In genomic region chrX:153139734-153140515, GRCm38 (mm10) we compare ENCODE assay signal across 7 mouse cellular contexts. TPM values are rescaled to one million over a fixed set of nuclear protein-coding genes. Genes with fewer than 3 reads are reported as not detected.
DNase-seq lines count a peak whose midpoint lies in the region; ATAC-seq and TF ChIP-seq lines count a peak whose summit lies in the region.

TSS of gene Rragb (plus strand) at chrX:153139981.

- DNase-seq in adrenal gland, postnatal 4 days (ENCODE audit: low spot score in 2 of 2) = peak; percentile 4 to 23
- peak; percentile 49 to 77 for DNase-seq in heart, adult 2 months
- peak; percentile 77 to 78 for DNase-seq in kidney, adult 8-10 months
- DNase-seq in midbrain, embryonic 14.5 days = peak; percentile 88
- DNase-seq in spleen, adult 12 weeks (ENCODE audit: low spot score) = peak; percentile 49

- no peaks in the 10 kb centered on the region for H3K4me1 ChIP-seq in embryonic facial prominence, embryonic 13.5 days
- H3K4me1 ChIP-seq in heart, adult 2 months (ENCODE audit: control insufficient read depth, insufficient read depth, low read length) = no peaks in the 10 kb centered on the region
- no peaks in the 10 kb centered on the region for H3K4me1 ChIP-seq in limb, embryonic 12.5 days (replicated peaks)
- no peaks in the 10 kb centered on the region for H3K4me1 ChIP-seq in midbrain, embryonic 14.5 days (ENCODE audit: control insufficient read depth, insufficient read depth, low read length)

- TF ChIP-seq POLR2A in heart, adult 2 months (IDR thresholded peaks at IDR 0.05; ENCODE audit: insufficient read depth, low read depth, low read length) = no peak

- H3K9ac ChIP-seq in embryonic facial prominence, embryonic 13.5 days = peak within 1 kb of the TSS; percentile 62
- peak within 1 kb of the TSS; percentile 32; the same call in 1 of the 2 replicates for H3K9ac ChIP-seq in heart, adult 2 months (ENCODE audit: low read depth, low read length)
- H3K9ac ChIP-seq in limb, embryonic 12.5 days (replicated peaks) = peak within 1 kb of the TSS; percentile 59
- H3K9ac ChIP-seq in midbrain, embryonic 14.5 days (replicated peaks; ENCODE audit: low read length) = peak within 1 kb of the TSS; percentile 45

- peak; percentile 91 for ATAC-seq in embryonic facial prominence, embryonic 13.5 days (ENCODE audit: insufficient number of reproducible peaks, insufficient read depth, low FRiP score, low TSS enrichment, low read depth)
- peak; percentile 98 for ATAC-seq in limb, embryonic 12.5 days (ENCODE audit: insufficient number of reproducible peaks, insufficient read depth, low FRiP score, low TSS enrichment, low read depth)
- ATAC-seq in midbrain, embryonic 14.5 days (ENCODE audit: low FRiP score, low TSS enrichment) = peak; percentile 98

- 23% methylated on average over 47 of the region's 47 CpGs for WGBS in embryonic facial prominence, embryonic 13.5 days
- 19% methylated on average over 47 of the region's 47 CpGs for WGBS in heart, adult 2 months
- WGBS in limb, embryonic 12.5 days = 17% methylated on average over 46 of the region's 47 CpGs
- 18% methylated on average over 47 of the region's 47 CpGs for WGBS in midbrain, embryonic 14.5 days

- TF ChIP-seq EP300 in heart, adult 2 months (IDR thresholded peaks at IDR 0.05; ENCODE audit: insufficient read depth, low read depth, low read length) = no peak

- H3K27ac ChIP-seq in embryonic facial prominence, embryonic 13.5 days = no peak within 1 kb of the TSS
- no peak within 1 kb of the TSS for H3K27ac ChIP-seq in heart, adult 2 months
- H3K27ac ChIP-seq in limb, embryonic 12.5 days = 0 out of 2 replicates have a peak within 1 kb of the TSS, but pooled peaks have one; percentile 23
- peak within 1 kb of the TSS; percentile 57; the same call in 1 of the 2 replicates for H3K27ac ChIP-seq in midbrain, embryonic 14.5 days (replicated peaks; ENCODE audit: low read depth, low read length)

- intact Hi-C loops in heart, adult 2 months (cut with DNase I) = no loop called here

- no peaks in the 10 kb centered on the region for H3K9me3 ChIP-seq in embryonic facial prominence, embryonic 13.5 days
- no peaks in the 10 kb centered on the region for H3K9me3 ChIP-seq in limb, embryonic 12.5 days
- H3K9me3 ChIP-seq in midbrain, embryonic 14.5 days (ENCODE audit: control insufficient read depth, low read length) = no peaks in the 10 kb centered on the region

- peaks cover 38% of the 10 kb centered on the region for H3K27me3 ChIP-seq in embryonic facial prominence, embryonic 13.5 days
- H3K27me3 ChIP-seq in heart, adult 2 months (ENCODE audit: control insufficient read depth, insufficient read depth, low read length) = no peaks in the 10 kb centered on the region
- peaks cover 18% of the 10 kb centered on the region for H3K27me3 ChIP-seq in limb, embryonic 12.5 days
- no peaks in the 10 kb centered on the region for H3K27me3 ChIP-seq in midbrain, embryonic 14.5 days (ENCODE audit: control insufficient read depth, insufficient read depth, low read length)

- TF ChIP-seq CTCF in heart, adult 2 months (IDR thresholded peaks at IDR 0.05) = peak; percentile 46

- peak within 1 kb of the TSS; percentile 63 for H3K4me2 ChIP-seq in embryonic facial prominence, embryonic 13.5 days
- peak within 1 kb of the TSS; percentile 55 for H3K4me2 ChIP-seq in limb, embryonic 12.5 days
- H3K4me2 ChIP-seq in midbrain, embryonic 14.5 days (ENCODE audit: low read length) = peak within 1 kb of the TSS; percentile 58

- no peaks in the 10 kb centered on the region for H3K79me2 ChIP-seq in heart, adult 2 months (replicated peaks; ENCODE audit: control insufficient read depth, insufficient read depth, low read length)

- H3K36me3 ChIP-seq in embryonic facial prominence, embryonic 13.5 days = no peaks in the 10 kb centered on the region
- H3K36me3 ChIP-seq in heart, adult 2 months (ENCODE audit: control insufficient read depth, insufficient read depth, low read length) = no peaks in the 10 kb centered on the region
- no peaks in the 10 kb centered on the region for H3K36me3 ChIP-seq in limb, embryonic 12.5 days
- H3K36me3 ChIP-seq in midbrain, embryonic 14.5 days (ENCODE audit: control insufficient read depth, insufficient read depth, low read length) = no peaks in the 10 kb centered on the region

- H3K4me3 ChIP-seq in embryonic facial prominence, embryonic 13.5 days = peak within 1 kb of the TSS; percentile 49
- peak within 1 kb of the TSS; percentile 48 for H3K4me3 ChIP-seq in heart, adult 2 months
- H3K4me3 ChIP-seq in limb, embryonic 12.5 days (replicated peaks) = peak within 1 kb of the TSS; percentile 45
- peak within 1 kb of the TSS; percentile 48 for H3K4me3 ChIP-seq in midbrain, embryonic 14.5 days (replicated peaks; ENCODE audit: low read depth, low read length)

RNA-seq across cellular contexts. Expression of gene Rragb, which starts in this region (rescaled TPM):
- total RNA-seq in adrenal gland, postnatal 4 days (2021) = 10 to 100 TPM; 11.8 to 12.5 TPM
- 3.0 and 3.2 TPM in 2 replicates for polyA plus RNA-seq in embryonic facial prominence, embryonic 13.5 days (2015; fragmentation: Nextera tagmentation; extraction: Ambion mirVana)
- total RNA-seq in heart, adult 2 months (2021) = 1 to 10 TPM; 3.6 to 4.0 TPM
- polyA plus RNA-seq in heart, adult 2 months (2012; rRNA removed) = 2.0 and 3.5 TPM in 2 replicates
- 4.4 and 5.1 TPM in 2 replicates for polyA plus RNA-seq in limb, embryonic 12.5 days (2016; fragmentation: Nextera tagmentation; extraction: Ambion mirVana)
- polyA plus RNA-seq in midbrain, embryonic 14.5 days (2014; fragmentation: Nextera tagmentation; extraction: Ambion mirVana) = 7.3 and 12.8 TPM in 2 replicates

Comparison
In these comparisons a context has a peak if more than half of its experiments do, and no peak if none do; other contexts are left out.
1. DNase-seq: peak in every context shown above with its lines; median percentile 88 in midbrain, embryonic 14.5 days; 78 in kidney, adult 8-10 months; 63 in heart, adult 2 months; 49 in spleen, adult 12 weeks; 14 in adrenal gland, postnatal 4 days.
2. H3K27ac ChIP-seq: peak in limb, embryonic 12.5 days (single experiment) and midbrain, embryonic 14.5 days (single experiment); none in embryonic facial prominence, embryonic 13.5 days (single experiment) and heart, adult 2 months (single experiment).
3. Peak in every context shown above with its lines, with median percentiles within 50 percentile points of each other: ATAC-seq, H3K4me2 ChIP-seq, H3K4me3 ChIP-seq and H3K9ac ChIP-seq.